Mouse (Mus musculus) thymus, postnatal 14 days (tissue): ENCODE measurements around the gene Derl3.
"Not testable (repeated sequence)": the region's sequence is repeated elsewhere in the genome, so short reads cannot be mapped to it uniquely, and the experiment has no call there.

Experiments used
- DNase-seq: peaks from one replicate; pipeline ENCODE4 v3.0.0; 2021

Derl3 gene

DNA sequence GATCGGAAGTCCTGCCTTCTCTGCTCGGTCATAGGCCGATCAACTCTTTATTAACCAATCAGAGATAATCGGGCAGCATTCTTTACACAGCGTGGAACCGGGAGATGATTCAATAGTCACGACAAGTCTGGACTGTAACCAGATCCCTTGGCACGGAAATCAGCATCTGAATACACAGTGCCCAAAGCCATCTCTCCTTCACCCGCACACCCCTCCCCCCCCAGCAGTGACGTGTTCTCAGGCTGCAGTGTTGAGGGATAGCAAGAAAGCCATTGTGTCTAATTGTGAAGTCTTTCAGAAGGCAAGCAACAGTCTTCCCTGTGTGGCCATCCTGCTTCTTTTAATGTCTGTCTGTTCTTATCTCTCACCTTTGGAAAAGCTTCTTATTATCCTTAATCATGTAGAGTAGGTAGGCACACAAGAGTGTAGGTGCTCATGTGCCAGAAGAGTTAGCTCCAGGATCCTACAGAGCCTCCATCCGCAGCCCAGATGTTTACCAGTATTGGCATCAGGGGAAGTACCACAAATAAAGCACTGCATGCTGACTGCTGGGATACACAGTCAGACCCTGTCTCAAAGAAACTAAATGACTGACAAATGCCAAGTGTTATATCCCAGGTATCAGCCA, 20.2 kb upstream of the Derl3 start:
- peak; percentile 19 for DNase-seq

DNA sequence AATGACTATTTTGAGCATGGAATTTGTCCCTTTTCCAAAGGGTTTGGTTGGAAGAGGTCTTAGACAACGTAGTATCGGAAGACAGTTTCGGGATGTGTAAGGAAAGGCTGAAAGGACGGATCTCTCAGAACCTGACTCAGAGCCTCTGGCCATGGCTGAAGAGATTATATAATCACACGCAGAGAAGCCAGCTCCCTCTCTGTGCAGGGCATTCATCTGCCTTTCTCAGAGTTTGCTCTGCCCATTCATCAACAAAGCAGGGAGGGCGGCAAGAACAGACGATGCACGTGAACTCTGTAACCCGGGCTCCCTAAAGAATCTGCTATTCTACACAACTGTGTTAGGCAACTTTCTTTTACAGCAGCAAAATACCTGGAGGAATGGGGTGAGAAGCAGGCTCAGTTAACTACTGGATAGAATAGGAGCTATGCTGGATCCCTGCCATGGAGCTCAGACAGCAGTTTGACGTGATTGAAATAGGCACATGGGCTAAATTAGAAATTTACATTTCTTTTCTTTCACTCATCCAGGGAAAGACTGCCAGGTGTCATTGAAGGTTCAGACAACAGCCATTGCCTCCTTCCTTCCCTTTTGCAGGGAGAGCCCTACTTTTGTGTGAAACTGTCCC, 19.6 kb upstream of the Derl3 start:
- DNase-seq: no peak

DNA sequence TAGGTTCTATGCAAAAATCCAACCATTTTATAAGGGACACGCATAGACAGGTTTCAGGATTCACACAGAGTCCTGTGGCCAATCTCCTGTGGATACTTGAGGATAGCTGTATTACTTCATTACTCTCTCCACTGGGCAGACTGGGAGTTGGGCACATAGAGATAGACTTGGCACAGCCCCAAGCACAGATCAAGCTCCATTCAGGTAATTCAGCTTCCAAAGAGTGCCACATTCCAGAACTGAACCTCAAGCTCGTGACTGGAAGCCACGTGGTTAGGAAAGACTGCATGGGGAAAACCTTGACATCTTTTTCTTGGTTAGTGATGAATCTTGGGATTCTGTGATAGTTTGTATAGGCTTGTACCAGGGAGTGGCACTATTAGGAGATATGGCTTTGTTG, 14.4 kb upstream of the Derl3 start:
- no peak for DNase-seq

DNA sequence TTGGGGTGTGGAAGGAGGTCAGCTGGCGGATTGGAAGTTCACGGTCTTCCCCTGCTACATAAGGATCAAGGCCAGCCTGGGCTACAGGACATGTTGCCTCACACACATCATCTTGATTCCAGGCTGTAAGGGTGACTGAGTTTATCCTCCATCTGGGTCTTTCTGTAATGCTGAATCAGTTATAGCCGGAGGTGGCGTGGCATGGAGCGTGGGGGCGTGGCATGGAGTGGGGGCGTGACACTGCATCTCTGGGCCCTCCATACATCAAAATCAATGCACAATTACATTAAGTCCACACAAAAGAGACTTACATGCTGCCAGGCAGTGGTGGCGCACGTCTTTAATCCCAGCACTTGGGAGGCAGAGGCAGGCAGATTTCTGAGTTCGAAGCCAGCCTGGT, 12.9 kb upstream of the Derl3 start:
- no peak for DNase-seq

DNA sequence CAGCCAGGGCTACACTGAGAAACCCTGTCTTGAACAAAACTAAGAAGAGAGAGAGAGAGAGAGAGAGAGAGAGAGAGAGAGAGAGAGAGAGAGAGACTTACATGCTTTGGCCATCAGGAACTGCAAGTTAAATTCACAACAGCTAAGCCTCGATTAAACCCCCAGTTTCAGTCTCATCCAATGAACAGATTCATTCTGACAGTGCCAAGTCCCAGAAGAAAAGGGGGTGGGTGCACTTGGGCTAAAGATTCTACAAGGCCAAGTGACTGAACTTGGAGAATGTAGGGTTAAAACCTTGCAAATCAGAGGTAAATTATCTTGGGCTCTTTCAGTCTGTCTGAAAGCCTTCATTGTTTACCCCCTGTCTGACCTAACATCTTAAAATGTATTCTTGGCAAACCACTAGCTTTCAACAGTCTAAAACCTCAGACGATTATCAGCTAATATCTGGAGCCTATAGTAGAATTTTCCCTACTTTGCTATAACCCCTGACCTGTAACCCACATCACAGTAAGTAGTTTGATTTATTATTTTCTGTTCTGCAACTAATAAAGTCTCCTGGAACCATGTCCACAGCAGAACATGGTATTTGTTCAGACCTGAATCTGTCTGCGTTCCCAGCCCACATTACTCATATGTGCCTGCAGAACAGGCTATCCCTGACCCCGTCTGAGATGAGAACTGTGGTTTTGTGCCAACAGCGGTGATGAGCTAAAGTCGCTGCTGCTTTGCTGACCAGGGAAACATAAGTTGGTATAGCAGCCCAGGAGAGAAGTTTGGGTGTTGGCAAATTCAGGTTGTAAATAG, 12.2 kb upstream of the Derl3 start:
- no peak for DNase-seq

DNA sequence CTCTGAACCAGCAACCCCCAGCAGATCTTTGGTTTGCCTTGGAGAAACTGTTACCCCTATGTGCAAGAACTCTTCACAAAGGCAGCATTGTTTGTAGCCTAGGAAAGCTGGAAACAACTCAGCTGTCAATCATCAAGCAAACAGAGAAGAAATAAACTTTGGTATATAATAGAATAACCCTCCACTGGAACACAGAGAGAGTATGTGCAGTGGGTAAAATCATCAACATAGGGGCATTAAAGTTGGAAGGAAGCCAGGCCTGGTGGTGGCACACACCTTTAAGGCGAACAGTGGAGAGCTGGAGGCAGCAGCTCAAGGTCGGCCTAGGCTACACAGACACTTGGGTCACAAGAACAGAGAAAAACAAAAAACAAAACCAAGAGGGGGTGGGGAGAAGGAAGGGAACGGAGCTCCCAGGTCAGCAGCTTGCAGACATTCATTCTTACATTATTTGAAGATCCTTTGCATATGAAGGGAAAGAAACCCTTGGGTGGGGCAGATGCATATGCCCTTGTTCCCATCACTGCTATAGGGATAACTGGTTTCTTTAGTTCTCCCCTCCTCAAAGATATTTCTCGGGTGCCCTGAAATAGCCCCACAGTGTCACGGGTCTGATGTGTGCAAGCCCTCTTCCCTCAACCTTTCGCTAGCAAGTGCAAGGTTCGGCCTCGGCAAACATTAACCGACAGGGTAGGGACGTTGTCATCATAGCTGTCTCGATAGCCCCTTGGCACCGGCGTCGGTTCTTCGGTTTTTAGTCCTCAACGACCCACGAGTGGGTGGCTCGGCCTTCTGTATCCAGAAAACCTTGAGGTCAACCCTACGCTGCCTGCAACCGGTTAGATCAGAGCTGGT, 11.4 kb upstream of the Derl3 start:
- DNase-seq: no peak

DNA sequence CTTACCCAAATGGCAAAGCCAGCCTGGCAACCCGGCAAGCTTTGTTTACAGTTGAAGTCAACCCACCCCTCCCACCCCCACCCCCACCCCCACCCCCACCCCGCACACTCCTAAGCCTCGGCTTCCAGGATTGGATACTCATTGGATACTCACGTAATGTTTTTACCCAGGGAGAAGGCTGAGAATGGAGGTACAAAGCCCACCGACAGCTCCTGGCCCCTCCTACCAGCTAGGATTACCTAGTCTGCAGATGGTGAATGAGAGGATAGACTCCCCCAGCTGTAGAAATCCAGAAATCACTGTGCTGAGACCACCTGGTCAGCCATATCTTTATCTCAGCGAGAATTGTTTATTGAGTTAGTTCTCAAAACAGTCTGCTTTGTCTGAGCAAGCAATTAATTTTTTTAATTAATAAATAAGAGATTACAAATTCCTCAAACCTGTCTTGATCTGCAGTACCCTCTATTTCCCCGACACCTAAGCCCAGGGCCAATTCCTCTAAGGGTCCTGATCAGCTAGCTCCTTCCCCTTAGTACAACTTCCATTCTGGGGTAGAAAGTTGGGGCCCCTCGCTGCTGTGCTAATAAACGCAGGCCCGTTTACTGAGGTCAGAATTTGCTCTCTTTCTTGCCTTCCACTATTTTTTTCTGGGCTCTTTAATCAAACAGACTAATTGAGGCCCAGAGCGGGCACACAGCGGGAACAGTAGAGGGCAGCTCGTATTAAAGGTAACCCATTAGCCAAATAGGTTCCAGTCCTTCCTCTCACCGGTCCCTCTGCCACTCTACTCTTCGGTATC, 10.6 kb upstream of the Derl3 start:
- DNase-seq: no peak

DNA sequence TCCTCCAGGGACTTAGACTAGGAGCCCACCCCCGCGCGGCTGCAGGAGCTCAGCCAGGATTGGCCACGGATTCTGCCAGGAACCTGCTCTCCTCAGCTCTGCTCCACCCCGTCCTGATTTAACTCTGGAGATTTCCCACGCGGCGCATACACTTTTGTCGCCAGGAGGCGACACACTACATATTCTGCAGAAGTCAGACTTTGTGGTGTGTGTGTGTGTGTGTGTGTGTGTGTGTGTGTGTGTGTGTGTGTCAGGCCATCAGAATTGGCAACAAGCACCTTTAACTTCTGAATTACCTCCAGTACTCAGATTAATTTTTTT, 10.0 kb upstream of the Derl3 start:
- DNase-seq: peak; percentile 70

DNA sequence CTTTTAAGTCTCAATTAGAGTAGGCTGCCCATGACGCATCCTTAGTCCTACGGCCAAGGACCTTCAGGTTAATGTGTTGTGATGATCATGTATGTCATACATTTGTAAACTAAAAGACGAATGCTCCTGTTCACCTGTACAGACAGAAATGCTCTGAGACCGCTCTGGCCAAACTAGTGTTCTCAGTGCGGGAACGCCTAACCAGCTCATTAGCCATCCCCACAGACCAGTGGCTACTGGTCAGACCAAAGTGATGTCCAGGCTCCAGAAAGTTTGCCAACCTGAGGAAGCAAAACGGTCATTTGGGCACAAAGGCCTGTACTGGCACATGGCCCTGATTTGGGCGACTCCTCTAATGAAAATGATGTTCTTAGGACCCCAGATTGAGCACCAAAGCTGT, 8.5 kb upstream of the Derl3 start:
- DNase-seq: no peak

DNA sequence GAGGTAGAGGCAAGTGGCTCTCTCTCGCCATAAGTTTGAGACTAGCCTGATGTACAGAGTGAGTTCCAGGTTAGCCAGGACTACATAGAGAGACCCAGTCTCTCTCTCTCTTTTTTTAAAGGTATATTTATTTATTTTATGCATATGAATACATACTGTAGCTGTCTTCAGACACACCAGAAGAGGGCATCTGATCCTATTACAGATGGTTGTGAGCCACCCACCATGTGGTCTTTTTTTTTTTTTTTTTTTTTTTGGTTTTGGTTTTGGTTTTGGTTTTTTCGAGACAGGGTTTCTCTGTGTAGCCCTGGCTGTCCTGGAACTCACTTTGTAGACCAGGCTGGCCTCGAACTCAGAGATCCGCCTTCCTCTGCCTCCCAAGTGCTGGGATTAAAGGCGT, 5.7 kb upstream of the Derl3 start:
- not testable (repeated sequence) for DNase-seq

DNA sequence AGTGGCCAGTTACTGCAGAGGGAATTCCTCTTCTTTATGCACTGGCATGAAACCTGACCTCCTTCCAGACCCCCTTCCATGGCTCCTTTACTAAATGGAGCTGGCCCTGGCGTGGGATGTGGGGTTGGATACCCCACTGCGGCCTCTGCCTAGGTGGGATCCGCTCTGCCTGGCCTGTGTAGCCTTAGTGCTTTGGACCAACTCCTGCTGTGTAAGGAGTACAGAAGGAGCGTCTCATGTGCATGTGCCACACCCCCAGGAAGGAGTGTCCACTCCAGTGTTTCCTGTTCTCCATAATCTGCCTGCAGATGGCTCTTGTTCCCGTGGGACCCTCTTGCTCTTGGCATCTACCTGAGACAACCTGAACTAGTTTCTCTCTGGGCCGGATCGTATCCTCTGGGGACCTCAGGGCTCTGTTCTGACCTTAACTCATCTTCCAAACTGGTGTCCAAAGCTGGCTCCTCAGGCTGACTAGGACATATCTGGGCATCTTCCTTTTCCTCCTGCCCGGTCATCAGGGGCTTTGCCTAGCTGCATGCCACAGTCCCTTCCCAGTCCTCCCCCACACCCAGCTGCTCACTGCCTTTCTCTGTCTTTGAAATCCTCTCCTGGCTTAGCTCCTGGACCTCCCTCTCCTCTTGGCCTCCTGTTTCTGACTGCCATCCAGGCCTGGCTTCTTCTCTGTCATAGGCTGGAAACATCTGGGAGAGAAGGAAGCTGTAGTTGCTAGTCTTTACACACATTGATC, 3.6 kb upstream of the Derl3 start:
- no peak for DNase-seq

DNA sequence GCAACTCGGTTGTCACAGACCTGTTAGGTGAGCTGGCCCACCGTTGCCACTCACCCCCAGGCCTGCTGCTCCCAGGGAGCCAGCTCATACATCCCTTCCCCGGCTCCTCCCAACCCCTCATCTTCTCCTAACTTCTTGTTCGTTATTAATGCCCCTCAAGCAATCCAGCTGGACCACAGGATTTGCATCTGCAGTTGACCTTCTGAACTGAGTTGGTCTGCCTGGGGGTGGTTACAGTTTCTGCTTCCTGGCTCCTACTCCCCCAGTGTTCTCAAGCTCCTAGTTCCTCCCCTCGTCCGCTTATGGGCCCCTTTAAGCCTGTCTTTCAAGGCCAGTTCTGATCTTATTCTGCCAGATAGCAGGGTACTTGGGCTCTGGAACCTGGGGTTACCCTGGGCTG, 1.4 kb downstream of the Derl3 start:
- no peak for DNase-seq

DNA sequence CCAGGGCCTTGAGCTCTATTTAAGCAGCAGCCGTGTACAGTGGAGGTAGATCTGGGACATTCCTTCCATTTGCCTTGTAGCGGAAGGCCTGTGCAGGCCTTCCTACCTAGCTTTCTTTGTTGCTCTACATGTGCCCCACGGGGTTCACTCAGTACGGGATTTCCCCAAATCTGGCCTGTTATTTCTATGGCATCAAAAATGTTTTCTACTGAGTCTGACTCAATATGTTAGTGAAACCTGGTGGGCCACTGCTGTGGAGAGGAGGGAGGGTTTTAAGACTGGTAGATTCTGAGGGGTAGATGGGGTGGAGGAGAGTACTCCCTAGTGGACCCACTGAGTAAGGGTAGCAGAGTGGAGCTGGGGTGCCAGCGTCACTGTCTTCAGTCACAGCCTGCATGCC, 2.5 kb downstream of the Derl3 start:
- no peak for DNase-seq

DNA sequence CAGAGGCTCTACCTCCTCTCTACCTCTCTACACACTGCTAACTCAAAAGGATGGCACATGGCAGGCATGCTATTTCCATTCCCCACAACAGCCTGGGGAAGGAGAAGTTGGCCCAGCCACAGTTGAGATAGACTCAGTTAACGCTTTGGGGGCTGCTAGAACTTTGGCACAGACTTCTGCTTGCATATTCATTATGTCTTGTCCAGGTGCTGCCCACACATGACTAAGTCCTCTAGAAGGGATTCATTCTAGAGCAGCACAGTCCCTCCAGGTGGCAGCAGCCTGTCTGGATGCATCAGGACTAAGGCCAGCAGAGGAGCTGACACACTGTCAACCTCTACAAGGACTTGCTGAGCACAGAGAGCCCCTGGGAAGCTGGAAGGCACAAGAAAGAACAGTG, 3.0 kb downstream of the Derl3 start:
- no peak for DNase-seq

DNA sequence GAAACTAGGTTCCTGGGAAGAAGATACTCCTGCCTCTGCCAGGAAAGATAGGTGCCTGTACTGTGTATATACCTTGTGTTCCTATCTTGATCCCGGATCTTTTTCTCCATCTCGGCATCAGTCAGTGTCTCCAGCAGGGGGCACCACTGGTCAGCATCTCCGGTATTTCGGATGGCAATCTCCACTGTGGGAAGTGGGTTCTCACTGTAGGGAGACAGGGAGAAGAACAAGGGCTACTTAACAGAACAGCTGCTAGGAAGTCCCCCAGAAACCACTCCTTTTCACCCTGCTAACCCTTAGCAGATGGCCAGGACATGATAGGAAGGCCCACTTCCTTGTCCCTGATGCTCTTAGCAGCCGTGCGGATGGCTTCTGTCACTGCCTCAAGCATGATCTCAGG, 4.2 kb downstream of the Derl3 start:
- DNase-seq: peak; percentile 45

DNA sequence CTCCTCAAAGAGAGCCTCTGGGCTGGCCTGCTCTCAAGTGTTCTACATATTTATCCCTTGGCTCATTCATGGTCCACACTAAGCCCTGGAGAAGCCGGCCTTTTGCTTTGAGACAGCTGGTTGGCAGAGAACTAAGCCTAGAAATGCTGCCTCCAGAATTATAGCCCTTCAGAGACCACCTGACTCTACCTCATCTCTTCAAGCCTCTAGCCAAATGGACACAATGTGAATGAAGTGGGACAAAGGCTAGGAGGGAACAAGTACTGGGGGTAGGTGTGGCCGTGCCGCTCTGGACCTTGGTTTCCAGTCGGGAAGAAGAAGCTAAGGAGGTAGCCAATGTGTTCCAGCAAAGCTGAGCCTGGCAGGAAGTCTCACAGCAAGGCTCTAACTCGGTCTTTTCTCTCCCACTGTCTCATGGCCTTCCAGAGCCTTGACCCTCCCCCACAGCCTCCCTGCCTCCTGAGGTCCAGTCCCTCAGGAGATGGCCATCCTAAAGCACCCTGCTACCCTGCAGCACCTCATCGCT, 4.9 kb downstream of the Derl3 start:
- no peak for DNase-seq

DNA sequence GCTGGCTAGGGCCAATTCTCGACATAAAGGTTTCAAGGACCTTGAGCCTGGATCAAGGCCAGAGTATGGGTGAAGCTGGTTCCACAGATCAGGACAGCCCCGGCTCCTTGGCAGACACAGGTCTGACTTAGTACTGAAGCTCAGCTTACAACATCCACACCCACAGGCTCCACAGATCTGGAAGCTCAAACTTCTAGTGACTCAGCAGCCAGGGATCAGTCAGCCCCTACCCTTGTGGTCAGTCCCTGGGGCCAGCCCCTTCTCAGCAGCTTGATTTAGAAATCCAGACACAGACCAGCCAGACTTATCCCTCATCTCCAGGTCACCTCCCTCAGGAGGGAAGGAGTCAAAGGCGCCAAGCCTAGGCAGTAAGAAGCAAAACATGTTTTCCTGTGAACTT, 5.6 kb downstream of the Derl3 start:
- no peak for DNase-seq

DNA sequence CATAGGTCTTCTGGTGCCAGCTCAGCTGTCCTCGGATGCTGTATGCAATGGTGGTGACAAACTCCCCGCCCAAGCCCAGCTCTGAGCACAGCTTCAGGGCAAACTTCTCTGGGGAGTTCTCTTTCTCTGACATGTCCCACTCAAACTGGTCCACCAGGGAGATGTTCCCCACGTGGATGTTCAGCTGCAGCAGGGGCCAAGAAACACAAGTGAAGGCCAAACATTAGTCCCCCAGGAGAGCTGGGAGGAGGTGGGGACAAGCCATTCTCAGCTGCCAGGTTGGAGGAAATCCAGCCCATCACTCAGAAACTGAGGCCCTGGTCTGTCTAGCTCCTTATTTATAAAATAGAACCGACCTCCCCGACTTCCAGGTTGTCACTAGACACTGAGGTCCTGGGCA, 11.2 kb downstream of the Derl3 start:
- no peak for DNase-seq

DNA sequence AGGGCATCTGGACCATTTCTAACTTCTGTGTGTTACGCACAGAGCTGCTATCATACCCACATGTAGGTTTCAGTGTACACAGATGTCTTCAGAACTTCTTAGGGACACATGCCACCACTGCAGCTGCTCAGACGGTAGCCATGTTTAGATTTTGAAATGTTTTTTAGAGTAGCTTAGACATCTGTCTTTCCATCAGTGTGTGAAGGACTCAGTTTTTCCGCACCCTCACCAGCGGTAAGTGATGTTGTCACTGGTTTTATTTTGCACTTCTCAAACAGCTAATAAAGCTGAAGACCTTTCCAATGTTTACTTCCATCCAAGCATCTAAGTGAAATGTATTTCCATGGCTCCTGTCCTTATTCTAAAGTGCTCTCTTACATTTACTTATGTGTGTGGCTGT, 13.7 kb downstream of the Derl3 start:
- DNase-seq: no peak

DNA sequence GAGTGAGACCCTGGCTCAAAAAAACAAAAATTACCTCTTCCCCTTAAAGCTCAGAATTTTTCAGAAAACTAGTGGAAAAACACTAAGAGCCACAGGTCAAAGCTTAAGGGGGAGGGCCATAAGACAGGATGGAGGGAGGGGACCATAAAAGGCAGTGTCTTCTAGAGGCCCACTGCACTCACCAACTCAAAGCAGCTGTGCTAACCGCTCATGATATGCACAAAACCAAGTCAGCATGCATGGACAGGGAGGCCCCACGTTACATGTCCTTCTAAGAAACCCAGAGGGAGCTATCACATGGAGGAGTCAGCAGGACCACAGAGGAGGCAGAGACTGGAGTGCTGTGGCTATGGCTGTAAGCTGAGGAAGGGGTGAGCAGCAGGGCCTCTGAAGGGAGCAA, 17.5 kb downstream of the Derl3 start:
- DNase-seq: no peak

DNA sequence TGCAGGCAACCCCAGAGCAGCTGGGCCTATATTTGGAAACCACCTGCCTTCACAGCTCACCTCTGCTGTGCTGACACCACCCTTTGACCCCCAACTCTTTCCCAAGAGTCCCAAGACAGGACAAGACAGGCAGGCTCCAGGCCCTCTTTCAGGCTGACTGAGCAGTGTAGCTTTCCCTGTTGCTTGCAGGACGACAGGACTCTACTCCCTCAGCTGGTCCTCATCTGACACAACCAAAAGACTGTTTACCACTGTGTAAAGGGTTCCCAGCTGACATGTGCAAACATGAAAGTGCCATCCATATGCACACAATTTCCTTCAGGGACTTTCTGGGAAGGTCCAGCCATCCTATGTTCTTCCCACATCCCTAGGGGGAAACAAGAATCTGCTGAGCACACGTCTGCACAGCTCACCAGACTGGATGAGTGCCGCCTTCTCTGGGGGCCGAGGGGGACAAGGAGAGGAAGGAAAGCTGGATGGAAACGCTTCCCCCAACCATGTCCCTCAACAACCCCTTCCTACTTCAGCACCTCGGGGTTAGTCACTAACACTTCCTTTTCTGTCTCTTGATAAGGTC, 19.9 kb downstream of the Derl3 start:
- no peak for DNase-seq
